Mouse (Mus musculus) heart, adult 2 months (tissue): ENCODE results near the gene Akr7a5. TPM values are rescaled to one million over a fixed set of nuclear protein-coding genes. Genes with fewer than 3 reads are reported as not detected.

ENCODE experiments used
- DNase-seq, 2 experiments: peaks; one replicate each; pipeline ENCODE4 v3.0.0; 2021
- H3K27ac ChIP-seq: fragments of 200-600 bp; 2 replicates; pipeline ENCODE4 v1.8.1; 2022
- H3K27me3 ChIP-seq: fragments of 200-500 bp; 2 replicates; pipeline ENCODE4 v1.6.1; 2012; ENCODE audit warnings: mild to moderate bottlenecking, low read length, inconsistent platforms, mixed read lengths; ENCODE audit not compliant: control insufficient read depth, insufficient read depth
- H3K36me3 ChIP-seq: fragments of 200-500 bp; 2 replicates; pipeline ENCODE4 v1.6.1; 2012; ENCODE audit warnings: low read length, inconsistent platforms; ENCODE audit not compliant: control insufficient read depth, insufficient read depth
- H3K4me1 ChIP-seq: fragments of 200-500 bp; 2 replicates; pipeline ENCODE4 v1.6.1; 2011; ENCODE audit warnings: low read length; ENCODE audit not compliant: control insufficient read depth, insufficient read depth
- H3K4me3 ChIP-seq: fragments of 200-600 bp; 2 replicates; pipeline ENCODE4 v1.8.1; 2022
- H3K79me2 ChIP-seq: fragments of 200-500 bp; replicated peaks from 2 replicates; pipeline ENCODE4 v1.6.1; 2012; ENCODE audit warnings: mild to moderate bottlenecking, inconsistent platforms, low read length, moderate library complexity, mixed read lengths; ENCODE audit not compliant: control insufficient read depth, insufficient read depth
- H3K9ac ChIP-seq: fragments of 200-500 bp; 2 replicates; pipeline ENCODE4 v1.6.1; 2012; ENCODE audit warnings: low read depth, mild to moderate bottlenecking, control low read depth, inconsistent platforms, low read length, mixed read lengths
- CTCF ChIP-seq: fragments of 200-600 bp; IDR thresholded peaks from 2 replicates; pipeline ENCODE4 v1.8.1; 2022; ENCODE audit warnings: antibody characterized with exemption, mild to moderate bottlenecking, moderate library complexity
- EP300 ChIP-seq: fragments of 200-500 bp; IDR thresholded peaks from 2 replicates; pipeline ENCODE4 v1.6.1; 2011; ENCODE audit warnings: low read depth, low read length, control low read depth; ENCODE audit not compliant: insufficient read depth
- POLR2A ChIP-seq: fragments of 200-500 bp; IDR thresholded peaks from 2 replicates; pipeline ENCODE4 v1.6.1; 2011; ENCODE audit warnings: mild to moderate bottlenecking, low read depth, low read length, control low read depth; ENCODE audit not compliant: insufficient read depth
- WGBS: fragments of 180-500 bp; shearing (Covaris S2); methylation state at CpG from one replicate; pipeline ENCODE4 v1.1.7; 2018; 5-methylcytosine and 5-hydroxymethylcytosine counted together
- intact Hi-C: fragments of 180-260 bp; cut with DNase I; formaldehyde crosslinking; loops from one replicate; pipeline ENCODE4 v1.15.1; 2025
- polyA plus RNA-seq: library from polyadenylated mRNA; depleted of rRNA; stranded (reverse); fragments of >200 nt; gene quantifications from 2 replicates; pipeline ENCODE4 v1.2.3, GENCODE M21; 2012
- total RNA-seq, 2 experiments: library from RNA; stranded (reverse); gene quantifications; 2 replicates each; pipeline ENCODE4 v1.2.3; 2021

Gene Akr7a5
- total and polyA plus RNA-seq, 3 experiments = 40.2 to 51.3 (median 48.4) TPM

GRCm38 (mm10) chr4:139302241-139302640 is 8.3 kb upstream of the Akr7a5 start:
- no peak overlapping the region for H3K4me3 ChIP-seq
- intact Hi-C loops = no loop called here
- no peak overlapping the region for H3K27ac ChIP-seq
- peaks cover 1% of the 10 kb centered on the region; the same call in 1 of the 2 replicates for H3K4me1 ChIP-seq
- H3K36me3 ChIP-seq = no peaks in the 10 kb centered on the region
- no peak overlapping the region for H3K9ac ChIP-seq
- no peak for TF ChIP-seq CTCF
- TF ChIP-seq EP300 = no peak
- TF ChIP-seq POLR2A = no peak
- no peaks in the 10 kb centered on the region for H3K27me3 ChIP-seq
- H3K79me2 ChIP-seq = no peaks in the 10 kb centered on the region
- WGBS = 79% methylated on average over 5 of the region's 5 CpGs
- DNase-seq = no peak

- Histone ChIP-seq H3K36me3 (no peaks in the 10 kb centered on the region), H3K27me3 (no peaks in the 10 kb centered on the region), H3K79me2 (no peaks in the 10 kb centered on the region), H3K4me3 (no peak overlapping the region), H3K4me1 (peaks cover 4% of the 10 kb centered on the region), H3K9ac (no peak overlapping the region), H3K27ac (no peak overlapping the region)
- intact Hi-C loops = no loop called here
- WGBS = 94% methylated on average over 3 of the region's 3 CpGs
- no peak for DNase-seq
- TF ChIP-seq EP300 (no peak), POLR2A (no peak), CTCF (no peak)
Observed at GRCm38 (mm10) chr4:139305521-139305920, 5.0 kb upstream of the Akr7a5 start.

GRCm38 (mm10) chr4:139307916-139308315 is 2.6 kb upstream of the Akr7a5 start:
- peak in 1 of 2 experiments; percentile 65 for DNase-seq
- 86% methylated on average over 5 of the region's 5 CpGs for WGBS
- H3K27me3 ChIP-seq = no peaks in the 10 kb centered on the region
- no peak for TF ChIP-seq CTCF
- TF ChIP-seq POLR2A = no peak
- TF ChIP-seq EP300 = no peak
- intact Hi-C loops = no loop called here
- H3K9ac ChIP-seq = no peak overlapping the region
- no peak overlapping the region for H3K27ac ChIP-seq
- H3K4me3 ChIP-seq = no peak overlapping the region
- no peaks in the 10 kb centered on the region for H3K36me3 ChIP-seq
- peaks cover 6% of the 10 kb centered on the region for H3K4me1 ChIP-seq
- H3K79me2 ChIP-seq = no peaks in the 10 kb centered on the region

GRCm38 (mm10) chr4:139309651-139310050 is 893 bp upstream of the Akr7a5 start:
- no peak for TF ChIP-seq CTCF
- Histone ChIP-seq H3K36me3 (no peaks in the 10 kb centered on the region), H3K4me3 (peak overlapping the region; percentile 100), H3K9ac (no peak overlapping the region; the same call in 1 of the 2 replicates), H3K4me1 (peaks cover 6% of the 10 kb centered on the region), H3K79me2 (no peaks in the 10 kb centered on the region), H3K27ac (peak overlapping the region; percentile 83), H3K27me3 (no peaks in the 10 kb centered on the region)
- intact Hi-C loops = no loop called here
- no peak for DNase-seq
- WGBS = 51% methylated on average over 6 of the region's 6 CpGs

GRCm38 (mm10) chr4:139310899-139311701 is 556 bp downstream of the Akr7a5 start:
- no peak for DNase-seq
- Histone ChIP-seq H3K79me2 (no peaks in the 10 kb centered on the region), H3K4me3 (peak overlapping the region; percentile 100), H3K9ac (peak overlapping the region; percentile 93), H3K36me3 (no peaks in the 10 kb centered on the region), H3K27me3 (no peaks in the 10 kb centered on the region), H3K27ac (peak overlapping the region; percentile 83), H3K4me1 (peaks cover 6% of the 10 kb centered on the region)
- TF ChIP-seq POLR2A (no peak), CTCF (no peak; the same call in 1 of the 2 replicates), EP300 (no peak)
- WGBS = under 1% methylated on average over 53 of the region's 53 CpGs
- intact Hi-C loops = no loop called here

DNA sequence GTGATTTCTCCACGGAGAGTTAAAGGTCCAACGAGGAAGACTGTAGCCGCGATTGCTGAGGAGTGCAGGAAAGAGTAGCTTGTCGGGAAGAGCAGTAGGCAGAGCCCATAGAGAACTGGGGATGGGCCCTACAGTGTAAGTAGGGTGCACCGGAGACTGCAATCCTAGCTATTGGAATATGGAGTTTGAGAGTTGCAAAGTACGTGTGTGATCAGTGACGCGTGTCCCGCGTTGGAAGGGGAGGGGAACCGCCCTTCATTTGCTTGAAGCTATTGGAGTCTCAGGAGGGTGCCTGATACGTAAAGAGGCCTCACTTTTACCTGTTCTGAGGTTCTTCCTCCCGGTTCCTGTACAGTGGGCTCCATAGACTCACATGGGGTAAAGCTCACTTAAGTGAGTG is 1.2 kb downstream of the Akr7a5 start:
- intact Hi-C loops = no loop called here
- TF ChIP-seq EP300 (no peak), POLR2A (no peak), CTCF (no peak)
- WGBS = 40% methylated on average over 14 of the region's 14 CpGs

More for the DNA sequence above, 1.2 kb downstream of the Akr7a5 start:
- H3K27me3 ChIP-seq = no peaks in the 10 kb centered on the region
- H3K9ac ChIP-seq = peak overlapping the region; percentile 58
- no peaks in the 10 kb centered on the region for H3K79me2 ChIP-seq
- no peak for DNase-seq
- H3K36me3 ChIP-seq = no peaks in the 10 kb centered on the region
- peak overlapping the region; percentile 100 for H3K4me3 ChIP-seq
- H3K27ac ChIP-seq = no peak overlapping the region
- peaks cover 6% of the 10 kb centered on the region for H3K4me1 ChIP-seq
